Mouse (Mus musculus) embryonic fibroblast, embryonic 13.5 days (primary cell): ENCODE results near the gene Zfp318. TPM values are rescaled to one million over a fixed set of nuclear protein-coding genes. Genes with fewer than 3 reads are reported as not detected.

Experiments
- H3K27ac ChIP-seq: 2 replicates; pipeline ENCODE4 v1.5.1; 2012; ENCODE audit warnings: low read length, control low read depth, inconsistent platforms; ENCODE audit not compliant: insufficient read depth
- H3K4me1 ChIP-seq: 2 replicates; pipeline ENCODE4 v1.6.1; 2011; ENCODE audit warnings: low read length; ENCODE audit not compliant: control insufficient read depth, insufficient read depth
- H3K4me3 ChIP-seq: 2 replicates; pipeline ENCODE4 v1.5.1; 2011; ENCODE audit warnings: mild to moderate bottlenecking, control low read depth, low read length; ENCODE audit not compliant: insufficient read depth
- CTCF ChIP-seq: IDR thresholded peaks from 2 replicates; pipeline ENCODE4 v1.5.1; 2011; ENCODE audit warnings: mild to moderate bottlenecking, control low read depth, low read length, moderate library complexity, borderline replicate concordance; ENCODE audit not compliant: insufficient read depth
- POLR2A ChIP-seq: IDR thresholded peaks from 2 replicates; pipeline ENCODE4 v1.6.1; 2011; ENCODE audit warnings: low read depth, mild to moderate bottlenecking, control low read depth, low read length, moderate library complexity
- polyA plus RNA-seq: library from polyadenylated mRNA; stranded (reverse); fragments of >200 nt; gene quantifications from 2 replicates; pipeline ENCODE4 v1.2.4, GENCODE M21; 2011; ENCODE audit warnings: low read depth; ENCODE audit not compliant: missing spikeins, insufficient read length

Zfp318 gene
- polyA plus RNA-seq, 1 experiment, result 32.6 TPM

DNA sequence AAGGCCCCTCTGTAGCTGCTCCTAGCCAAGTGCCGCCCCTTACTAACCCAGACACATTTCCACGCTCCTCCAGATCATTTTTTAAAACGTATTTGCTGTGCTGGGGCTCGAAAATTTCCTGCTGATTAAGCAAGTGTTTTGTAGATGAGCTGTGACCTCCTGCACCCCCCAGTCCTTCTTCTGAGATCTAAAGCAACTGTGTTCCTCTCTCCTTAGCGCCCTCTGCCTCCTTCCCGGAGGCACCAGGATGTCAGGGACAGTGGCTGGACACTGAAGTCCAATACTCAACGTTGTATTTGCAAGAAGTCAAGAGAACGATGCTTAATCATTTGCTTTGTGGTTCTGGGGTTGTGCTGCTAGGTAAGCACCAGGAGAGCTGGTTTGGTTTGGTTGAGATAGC, 77.8 kb downstream of the Zfp318 start:
- TF ChIP-seq CTCF (peak; percentile 32; the same call in 1 of the 2 replicates), POLR2A (no peak)
- Histone ChIP-seq H3K27ac (no peak overlapping the region), H3K4me1 (no peaks in the 10 kb centered on the region), H3K4me3 (no peak overlapping the region)

DNA sequence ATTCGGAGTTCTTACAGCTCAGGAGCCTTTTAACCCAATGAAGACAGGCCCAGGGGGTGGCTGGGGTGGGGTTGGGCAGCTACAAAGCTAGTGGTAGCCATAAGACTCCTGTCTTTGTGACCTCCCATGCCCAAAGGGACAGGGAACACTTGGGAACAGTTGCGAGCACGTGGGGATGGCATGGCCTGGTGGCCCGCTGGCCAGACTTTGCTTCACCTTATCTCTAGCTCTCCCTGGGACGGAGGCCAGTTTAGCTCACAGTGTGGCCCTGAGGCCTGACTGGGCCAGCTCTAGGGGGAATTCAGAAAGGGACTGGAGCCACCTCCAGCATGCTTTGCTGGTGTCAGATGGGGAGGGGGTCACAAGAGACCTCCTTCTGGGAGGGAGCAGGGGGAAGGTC, 78.7 kb downstream of the Zfp318 start:
- TF ChIP-seq POLR2A (no peak), CTCF (no peak)
- H3K27ac ChIP-seq, result no peak overlapping the region
- no peak overlapping the region for H3K4me3 ChIP-seq
- H3K4me1 ChIP-seq, result no peaks in the 10 kb centered on the region

DNA sequence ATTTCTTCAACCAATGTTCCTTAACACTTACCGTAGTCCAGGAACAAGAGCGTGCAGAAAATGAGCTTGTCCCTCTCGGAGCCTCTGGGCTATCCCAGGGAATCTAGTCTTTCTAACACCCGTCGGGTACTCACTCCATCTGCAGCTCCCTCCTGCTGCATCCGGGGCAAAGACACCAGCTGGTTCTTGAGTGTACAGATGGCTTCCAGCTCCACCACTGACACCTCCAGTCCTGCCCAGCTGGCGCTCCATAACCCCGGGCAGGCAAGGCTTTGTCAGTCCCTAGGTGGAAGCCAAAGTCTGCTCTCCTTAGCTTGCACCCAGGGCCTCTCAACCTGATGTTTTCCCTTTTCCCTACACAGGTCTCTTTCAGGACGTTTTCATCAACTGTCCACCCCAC, 84.3 kb downstream of the Zfp318 start:
- H3K27ac ChIP-seq, result no peak overlapping the region
- H3K4me1 ChIP-seq, result no peaks in the 10 kb centered on the region
- TF ChIP-seq CTCF (no peak), POLR2A (no peak)
- H3K4me3 ChIP-seq, result no peak overlapping the region

Other genes with a start within 250 kb of the Zfp318 start
- 1.6 and 3.4 TPM in 2 replicates for gene Rsph9, start 239.5 kb upstream of the Zfp318 start, polyA plus RNA-seq
- 14.5 and 15.3 TPM in 2 replicates for gene Mad2l1bp, start 230.2 kb upstream of the Zfp318 start, polyA plus RNA-seq
- 46.1 and 61.2 TPM in 2 replicates for gene Gtpbp2, start 222.7 kb upstream of the Zfp318 start, polyA plus RNA-seq
- 22.7 and 22.9 TPM in 2 replicates for gene Polh, start 181.1 kb upstream of the Zfp318 start, polyA plus RNA-seq
- gene Xpo5, start 180.9 kb upstream of the Zfp318 start, polyA plus RNA-seq, result 55.2 and 58.0 TPM in 2 replicates
- 61.1 and 63.6 TPM in 2 replicates for gene Polr1c, start 135.7 kb upstream of the Zfp318 start, polyA plus RNA-seq
- gene Yipf3, start 135.7 kb upstream of the Zfp318 start, polyA plus RNA-seq, result 114 and 133 TPM in 2 replicates
- 1.6 and 3.5 TPM in 2 replicates for gene Lrrc73, start 130.2 kb upstream of the Zfp318 start, polyA plus RNA-seq
- 60.8 and 63.2 TPM in 2 replicates for gene Tjap1, start 100.7 kb upstream of the Zfp318 start, polyA plus RNA-seq
- gene Dlk2, start 86.3 kb upstream of the Zfp318 start, polyA plus RNA-seq, result 2.6 and 3.3 TPM in 2 replicates
- gene Abcc10, start 55.4 kb upstream of the Zfp318 start, polyA plus RNA-seq, result 3.5 and 3.9 TPM in 2 replicates
- not detected in 2 replicates for gene Crip3, start 45.2 kb downstream of the Zfp318 start, polyA plus RNA-seq
- not detected in 2 replicates for gene Slc22a7, start 54.7 kb downstream of the Zfp318 start, polyA plus RNA-seq
- gene Ttbk1, start 103.9 kb downstream of the Zfp318 start, polyA plus RNA-seq, result 0.27 and 0.35 TPM in 2 replicates
- gene Dnph1, start 113.0 kb downstream of the Zfp318 start, polyA plus RNA-seq, result 7.2 and 9.9 TPM in 2 replicates
- gene Cul9, start 162.7 kb downstream of the Zfp318 start, polyA plus RNA-seq, result 5.7 and 8.6 TPM in 2 replicates
- 50.9 and 61.2 TPM in 2 replicates for gene Srf, start 172.4 kb downstream of the Zfp318 start, polyA plus RNA-seq
- 145 and 172 TPM in 2 replicates for gene Ptk7, start 245.8 kb downstream of the Zfp318 start, polyA plus RNA-seq